Mouse (Mus musculus) neural tube, embryonic 11.5 days (tissue): ENCODE measurements around the gene Scaf1. TPM values are rescaled to one million over a fixed set of nuclear protein-coding genes. Genes with fewer than 3 reads are reported as not detected.

Source experiments
- ATAC-seq: fragments of 200-750 bp; cut with Nextera tagmentation; 2 replicates; pipeline ENCODE4 v1.8.0; 2017; ENCODE audit warnings: moderate number of reproducible peaks, mild to moderate bottlenecking, moderate TSS enrichment, moderate library complexity; ENCODE audit not compliant: insufficient read depth, low FRiP score, low TSS enrichment
- DNase-seq: peaks from one replicate; pipeline ENCODE4 v3.0.0-alpha.2; 2015; ENCODE audit warnings: low spot score
- H3K27ac ChIP-seq: fragments of 300-500 bp; sonication (generic); 2 replicates; pipeline ENCODE4 v1.5.1; 2014; ENCODE audit warnings: low read depth, mild to moderate bottlenecking, low read length
- H3K27me3 ChIP-seq: fragments of 300-500 bp; sonication (generic); 2 replicates; pipeline ENCODE4 v1.6.1; 2014; ENCODE audit warnings: mild to moderate bottlenecking, low read length, mixed read lengths; ENCODE audit not compliant: control insufficient read depth, insufficient read depth
- H3K36me3 ChIP-seq: fragments of 300-500 bp; sonication (generic); 2 replicates; pipeline ENCODE4 v1.6.1; 2014; ENCODE audit warnings: mild to moderate bottlenecking, low read length, moderate library complexity, mixed read lengths; ENCODE audit not compliant: control insufficient read depth, insufficient read depth
- H3K4me1 ChIP-seq: fragments of 300-500 bp; sonication (generic); 2 replicates; pipeline ENCODE4 v1.6.1; 2014; ENCODE audit warnings: low read length, mixed read lengths; ENCODE audit not compliant: control insufficient read depth, insufficient read depth
- H3K4me2 ChIP-seq: fragments of 300-500 bp; sonication (generic); 2 replicates; pipeline ENCODE4 v1.6.1; 2014; ENCODE audit warnings: low read depth, mild to moderate bottlenecking, moderate library complexity
- H3K4me3 ChIP-seq: fragments of 300-500 bp; sonication (generic); 2 replicates; pipeline ENCODE4 v1.5.1; 2014; ENCODE audit warnings: low read depth, low read length
- H3K9ac ChIP-seq: fragments of 300-500 bp; sonication (generic); 2 replicates; pipeline ENCODE4 v1.6.1; 2014; ENCODE audit warnings: mild to moderate bottlenecking, low read length
- H3K9me3 ChIP-seq: fragments of 300-500 bp; sonication (generic); 2 replicates; pipeline ENCODE4 v1.6.1; 2016; ENCODE audit warnings: low read length; ENCODE audit not compliant: control insufficient read depth
- WGBS: fragments of 180-500 bp; shearing (Covaris S2); extraction: QIAGEN DNeasy Blood & Tissue Kit; methylation state at CpG from one replicate; pipeline ENCODE4 v1.1.7; 2014; 5-methylcytosine and 5-hydroxymethylcytosine counted together
- polyA plus RNA-seq: library from polyadenylated mRNA; unstranded; fragments of >200 nt; fragmentation: Nextera tagmentation; extraction: Ambion mirVana; gene quantifications from 2 replicates; pipeline ENCODE4 v1.2.1, GENCODE M21; 2014

Scaf1 gene
- polyA plus RNA-seq, 1 experiment from 2014 or later = 54.7 TPM

- DNase-seq = peak; percentile 98
- H3K9ac ChIP-seq = peak within 1 kb of the TSS; percentile 95
- H3K27me3 ChIP-seq = no peaks in the 10 kb centered on the region
- H3K4me3 ChIP-seq = peak within 1 kb of the TSS; percentile 93
- H3K4me1 ChIP-seq = peaks cover 8% of the 10 kb centered on the region
- peak; percentile 94 for ATAC-seq
- H3K4me2 ChIP-seq = peak within 1 kb of the TSS; percentile 59
- 1% methylated on average over 40 of the region's 42 CpGs for WGBS
- peak within 1 kb of the TSS; percentile 91 for H3K27ac ChIP-seq
- H3K9me3 ChIP-seq = no peaks in the 10 kb centered on the region
- H3K36me3 ChIP-seq = peaks cover 11% of the 10 kb centered on the region
These were observed 29.8 kb downstream of the Scaf1 start, which contains the start of gene Prmt1 for GRCm38 (mm10) chr7:44986192-44986878. Gene Prmt1 (minus strand): TSS chr7:44986568.

- under 1% methylated on average over 41 of the region's 45 CpGs for WGBS
- ATAC-seq (peak; percentile 25), DNase-seq (peak; percentile 86)
- Histone ChIP-seq H3K27ac (peak overlapping the region; percentile 91), H3K9me3 (no peaks in the 10 kb centered on the region), H3K27me3 (no peaks in the 10 kb centered on the region), H3K4me2 (peak overlapping the region; percentile 59), H3K4me1 (peaks cover 8% of the 10 kb centered on the region), H3K36me3 (peaks cover 16% of the 10 kb centered on the region), H3K9ac (peak overlapping the region; percentile 95), H3K4me3 (peak overlapping the region; percentile 93)
These were observed 30.5 kb downstream of the Scaf1 start for GRCm38 (mm10) chr7:44985595-44986191.

GRCm38 (mm10) chr7:44984833-44985164 is 31.4 kb downstream of the Scaf1 start:
- H3K4me3 ChIP-seq = peak overlapping the region; percentile 93
- no peak overlapping the region for H3K9ac ChIP-seq
- no peaks in the 10 kb centered on the region for H3K27me3 ChIP-seq
- H3K4me1 ChIP-seq = peaks cover 8% of the 10 kb centered on the region
- DNase-seq (no peak), ATAC-seq (no peak)
- peak overlapping the region; percentile 59 for H3K4me2 ChIP-seq
- no peaks in the 10 kb centered on the region for H3K9me3 ChIP-seq
- WGBS = 42% methylated on average over 3 of the region's 3 CpGs
- peaks cover 22% of the 10 kb centered on the region for H3K36me3 ChIP-seq
- no peak overlapping the region for H3K27ac ChIP-seq

GRCm38 (mm10) chr7:44983944-44984832 is 32.0 kb downstream of the Scaf1 start:
- peaks cover 8% of the 10 kb centered on the region for H3K4me1 ChIP-seq
- peak overlapping the region; percentile 59 for H3K4me2 ChIP-seq
- ATAC-seq (no peak), DNase-seq (no peak)
- 0 out of 2 replicates have a peak overlapping the region, but pooled peaks have one; percentile 29 for H3K27ac ChIP-seq
- no peaks in the 10 kb centered on the region for H3K9me3 ChIP-seq
- H3K4me3 ChIP-seq = peak overlapping the region; percentile 93
- H3K9ac ChIP-seq = no peak overlapping the region; the same call in 1 of the 2 replicates
- WGBS = 88% methylated on average over 7 of the region's 7 CpGs
- peaks cover 27% of the 10 kb centered on the region for H3K36me3 ChIP-seq
- H3K27me3 ChIP-seq = no peaks in the 10 kb centered on the region

GRCm38 (mm10) chr7:44983085-44983484 is 33.1 kb downstream of the Scaf1 start:
- no peak overlapping the region for H3K4me2 ChIP-seq
- DNase-seq = peak; percentile 88
- no peaks in the 10 kb centered on the region for H3K9me3 ChIP-seq
- no peak for ATAC-seq
- H3K4me3 ChIP-seq = no peak overlapping the region
- no peak overlapping the region for H3K9ac ChIP-seq
- no peaks in the 10 kb centered on the region for H3K27me3 ChIP-seq
- H3K4me1 ChIP-seq = peaks cover 6% of the 10 kb centered on the region
- H3K36me3 ChIP-seq = peaks cover 35% of the 10 kb centered on the region
- WGBS = 39% methylated on average over 6 of the region's 6 CpGs
- no peak overlapping the region for H3K27ac ChIP-seq

- H3K9ac ChIP-seq = no peak overlapping the region
- H3K36me3 ChIP-seq = peaks cover 50% of the 10 kb centered on the region
- WGBS = 95% methylated on average over 8 of the region's 8 CpGs
These were observed 34.6 kb downstream of the Scaf1 start for GRCm38 (mm10) chr7:44981539-44981938.

GRCm38 (mm10) chr7:44978300-44978699 is 37.9 kb downstream of the Scaf1 start:
- H3K4me1 ChIP-seq = peaks cover 7% of the 10 kb centered on the region; the same call in 1 of the 2 replicates
- H3K9ac ChIP-seq = no peak overlapping the region
- 98% methylated on average over 3 of the region's 3 CpGs for WGBS
- no peaks in the 10 kb centered on the region for H3K9me3 ChIP-seq
- no peak overlapping the region for H3K4me2 ChIP-seq
- H3K36me3 ChIP-seq = peaks cover 48% of the 10 kb centered on the region
- no peak overlapping the region for H3K27ac ChIP-seq
- ATAC-seq (no peak), DNase-seq (no peak)
- H3K27me3 ChIP-seq = no peaks in the 10 kb centered on the region
- no peak overlapping the region for H3K4me3 ChIP-seq

More at GRCm38 (mm10) chr7:44981539-44981938, 34.6 kb downstream of the Scaf1 start:
- Histone ChIP-seq H3K27me3 (no peaks in the 10 kb centered on the region), H3K4me2 (no peak overlapping the region), H3K4me1 (peaks cover 6% of the 10 kb centered on the region), H3K9me3 (no peaks in the 10 kb centered on the region), H3K4me3 (no peak overlapping the region), H3K27ac (no peak overlapping the region)
- ATAC-seq (no peak), DNase-seq (no peak)

GRCm38 (mm10) chr7:44975117-44975419 is 41.1 kb downstream of the Scaf1 start:
- Histone ChIP-seq H3K27ac (peak overlapping the region; percentile 62), H3K9me3 (no peaks in the 10 kb centered on the region), H3K36me3 (peaks cover 32% of the 10 kb centered on the region), H3K9ac (no peak overlapping the region), H3K4me2 (peak overlapping the region; percentile 70), H3K27me3 (no peaks in the 10 kb centered on the region), H3K4me3 (no peak overlapping the region), H3K4me1 (peaks cover 17% of the 10 kb centered on the region)
- 28% methylated on average over 6 of the region's 6 CpGs for WGBS
- ATAC-seq = no peak
- no peak for DNase-seq
